Mouse (Mus musculus) E14TG2a.4 (cell line): ENCODE measurements around the gene Afm.

Experiments
- CTCF ChIP-seq: conservative IDR thresholded peaks from 2 replicates; pipeline ENCODE4 v1.5.1; 2014; ENCODE audit warnings: low read length
- NANOG ChIP-seq: IDR thresholded peaks from 2 replicates; pipeline ENCODE4 v1.6.1; 2014; ENCODE audit warnings: borderline replicate concordance, low read length, mixed read lengths
- POU5F1 ChIP-seq: IDR thresholded peaks from 2 replicates; pipeline ENCODE4 v1.6.1; 2014; ENCODE audit warnings: low read length, borderline replicate concordance

DNA sequence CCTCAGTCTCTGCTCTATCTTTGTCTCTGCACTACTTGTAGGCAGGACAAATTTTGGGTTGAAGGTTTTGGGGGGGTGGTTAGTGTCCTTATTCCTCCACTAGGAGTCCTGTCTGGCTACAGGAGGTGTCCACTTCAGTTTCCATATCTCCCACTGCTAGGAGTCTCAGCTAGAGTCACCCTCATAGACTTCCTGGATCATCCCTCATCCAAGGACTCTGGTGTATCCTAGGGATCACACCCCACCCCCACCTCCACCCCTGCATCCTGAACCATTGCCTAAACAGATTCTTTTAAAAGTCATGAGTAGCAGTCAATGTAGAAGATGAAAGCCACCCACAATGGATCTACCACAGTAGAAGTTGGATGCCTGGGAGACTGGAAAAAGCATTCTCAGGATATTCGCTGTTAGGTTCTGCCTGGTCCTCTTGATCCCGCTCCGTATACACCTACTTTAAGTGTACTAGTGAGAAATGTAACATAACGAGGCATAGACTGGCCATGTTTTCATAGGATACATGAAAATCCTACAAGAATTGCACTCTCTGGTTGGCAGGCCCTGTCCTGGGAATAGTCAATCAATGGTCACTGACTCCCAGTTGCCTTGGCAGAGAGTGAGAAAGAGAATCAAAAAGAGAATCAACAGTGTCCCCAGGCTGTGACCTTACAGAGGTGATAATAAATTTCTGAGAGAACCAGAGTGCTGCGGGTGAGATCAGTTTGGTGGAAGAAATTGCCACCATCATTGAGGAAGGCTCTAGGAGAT, 8.7 kb upstream of the Afm start:
- TF ChIP-seq CTCF (no peak), POU5F1 (no peak), NANOG (no peak)
